Comparison of ENCODE assay signal across 28 mouse cellular contexts in the genomic region with DNA sequence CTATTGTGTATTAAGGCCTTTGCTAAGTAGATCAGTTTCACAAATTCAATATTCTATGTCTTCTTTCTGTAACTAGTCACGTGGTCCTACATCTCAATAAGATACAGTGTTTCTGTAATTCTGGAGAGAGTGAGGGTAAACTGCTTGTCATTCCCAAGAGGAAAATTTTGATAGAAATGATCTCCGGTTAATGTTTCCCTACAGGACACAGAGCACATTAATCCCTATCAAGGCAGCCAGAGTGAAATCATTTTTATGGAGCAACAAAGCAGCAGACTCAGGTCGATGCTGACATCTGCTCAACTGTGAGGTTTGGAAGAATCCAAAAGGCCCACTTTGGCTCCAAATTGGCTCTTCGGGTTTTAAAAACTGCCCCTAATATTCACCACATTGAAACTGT.
"Had no signal": no experiment of that assay in that cellular context is flagged by ENCODE, and none has a peak within 500 bp of the region (broad histone marks: within the 10 kb centered on the region; RNA-seq: fewer than 3 reads in every experiment).

No protein-coding gene starts in this region.

- H3K27me3 ChIP-seq: embryonic facial prominence, embryonic 12.5 days; embryonic facial prominence, embryonic 13.5 days; embryonic facial prominence, embryonic 15.5 days; forebrain, embryonic 12.5 days; forebrain, embryonic 15.5 days had no signal

- H3K36me3 ChIP-seq: embryonic facial prominence, embryonic 10.5 days; embryonic facial prominence, embryonic 12.5 days; embryonic facial prominence, embryonic 13.5 days; embryonic facial prominence, embryonic 15.5 days; forebrain, embryonic 10.5 days; forebrain, embryonic 12.5 days; forebrain, embryonic 15.5 days had no signal

- H3K27ac ChIP-seq: embryonic facial prominence, embryonic 10.5 days; embryonic facial prominence, embryonic 12.5 days; embryonic facial prominence, embryonic 13.5 days; embryonic facial prominence, embryonic 15.5 days; forebrain, embryonic 10.5 days; forebrain, embryonic 12.5 days; forebrain, embryonic 15.5 days; gastrocnemius, adult 2 months had no signal

- H3K9ac ChIP-seq: embryonic facial prominence, embryonic 12.5 days; embryonic facial prominence, embryonic 13.5 days; embryonic facial prominence, embryonic 15.5 days; forebrain, embryonic 12.5 days; forebrain, embryonic 15.5 days; forebrain, postnatal 0 days had no signal

- ATAC-seq: forebrain, embryonic 14.5 days; forebrain, embryonic 15.5 days; forebrain, embryonic 16.5 days; forebrain, postnatal 0 days had no signal

- DNase-seq: cerebellum, adult 18-20 months; cerebellum, adult 2 months; cerebellum, adult 8-10 months; cerebellum, adult 9-10 months; cerebellum, adult 9-11 months; cerebellum, postnatal 10 days; cerebellum, postnatal 14 days; cerebellum, postnatal 25 days; cerebellum, postnatal 36 days; embryo, embryonic 11 days; forebrain, postnatal 0 days; gastrocnemius, adult 2 months; gastrocnemius, postnatal 10 days; gastrocnemius, postnatal 14 days; gastrocnemius, postnatal 25 days; gastrocnemius, postnatal 36 days; heart, adult 11 months; heart, adult 18-20 months had no signal

- H3K9me3 ChIP-seq: embryonic facial prominence, embryonic 10.5 days; embryonic facial prominence, embryonic 12.5 days; embryonic facial prominence, embryonic 13.5 days; embryonic facial prominence, embryonic 15.5 days; forebrain, embryonic 10.5 days; forebrain, embryonic 12.5 days; forebrain, embryonic 15.5 days had no signal

- H3K4me2 ChIP-seq: embryonic facial prominence, embryonic 12.5 days; embryonic facial prominence, embryonic 13.5 days; embryonic facial prominence, embryonic 15.5 days; forebrain, embryonic 12.5 days; forebrain, embryonic 15.5 days had no signal

- H3K4me3 ChIP-seq: embryonic facial prominence, embryonic 10.5 days; embryonic facial prominence, embryonic 12.5 days; embryonic facial prominence, embryonic 13.5 days; embryonic facial prominence, embryonic 15.5 days; erythroblast, embryonic 14.5 days; forebrain, embryonic 10.5 days; forebrain, embryonic 12.5 days; forebrain, embryonic 15.5 days; gastrocnemius, adult 2 months had no signal

- H3K4me1 ChIP-seq: embryonic facial prominence, embryonic 10.5 days; embryonic facial prominence, embryonic 12.5 days; embryonic facial prominence, embryonic 13.5 days; embryonic facial prominence, embryonic 15.5 days; forebrain, embryonic 10.5 days; forebrain, embryonic 12.5 days; forebrain, embryonic 15.5 days had no signal
